Mouse (Mus musculus) spleen, adult 2 months (tissue): ENCODE results near the gene Mthfd1.

Experiments used
- CTCF ChIP-seq: fragments of 200-500 bp; IDR thresholded peaks from 2 replicates; pipeline ENCODE4 v1.5.1; 2011; ENCODE audit warnings: mild to moderate bottlenecking, inconsistent platforms; ENCODE audit not compliant: insufficient read depth, insufficient read length, insufficient replicate concordance; ENCODE audit errors: extremely low read depth
- POLR2A ChIP-seq: fragments of 200-500 bp; IDR thresholded peaks from 2 replicates; pipeline ENCODE4 v1.6.1; 2011; ENCODE audit warnings: low read depth, low read length, inconsistent platforms

DNA sequence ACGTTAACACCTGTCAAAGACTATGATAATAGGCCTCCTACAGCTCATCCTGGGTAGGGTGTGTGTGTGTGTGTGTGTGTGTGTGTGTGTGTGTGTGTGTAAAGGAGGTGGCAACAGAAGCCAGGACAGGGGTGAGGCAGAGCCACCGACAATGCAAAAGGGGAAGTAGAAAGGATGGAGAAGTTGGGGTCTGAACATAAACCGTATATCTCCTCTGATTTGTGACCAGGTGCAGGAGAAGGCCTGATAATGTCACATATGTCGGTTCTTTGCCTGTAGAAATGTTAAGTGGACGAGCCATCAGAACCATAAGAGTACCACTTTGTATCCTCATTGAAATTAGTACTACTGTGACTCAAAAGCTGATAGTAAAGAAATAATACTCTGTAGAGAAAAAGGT lies 78.6 kb downstream of the Mthfd1 start:
- TF ChIP-seq POLR2A: no peak
- TF ChIP-seq CTCF: no peak
